11 mouse cellular contexts compared by ENCODE assay signal in the genomic region with DNA sequence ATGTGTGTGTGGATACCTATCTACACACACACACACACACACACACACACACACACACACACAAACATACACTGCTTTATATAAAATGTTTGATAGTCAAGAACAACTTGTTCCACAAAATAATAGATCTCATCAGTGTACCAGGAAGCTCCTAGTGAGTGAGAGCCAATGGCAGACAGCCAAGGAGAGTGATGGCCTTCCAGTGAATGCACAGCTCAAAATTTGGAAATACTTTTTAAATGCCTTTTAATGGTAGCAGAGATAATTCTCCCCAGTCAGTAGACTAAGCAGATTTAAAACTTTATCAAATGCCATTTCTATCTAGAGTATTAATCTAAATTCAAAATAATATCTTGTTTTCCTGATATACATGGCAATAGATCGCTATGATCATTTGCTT.
DNase-seq lines count a peak whose midpoint lies in the region; ATAC-seq and TF ChIP-seq lines count a peak whose summit lies in the region.
"Had no signal": no experiment of that assay in that cellular context is flagged by ENCODE, and none has a peak within 500 bp of the region (broad histone marks: within the 10 kb centered on the region; RNA-seq: fewer than 3 reads in every experiment).

No protein-coding gene starts in this region.

- intact Hi-C loops in heart, adult 2 months (cut with DNase I), result no loop called here

- TF ChIP-seq CTCF in heart, adult 2 months (IDR thresholded peaks at IDR 0.05), result no peak

- WGBS in heart, adult 2 months, result 98% methylated on average over 1 of the region's 1 CpGs
- WGBS in embryonic facial prominence, embryonic 10.5 days, result 90% methylated on average over 1 of the region's 1 CpGs

- ATAC-seq in inflammation-experienced regulatory T-cells, adult 6 months, result no peak

- peak; percentile 17 for DNase-seq in heart, adult 8-10 months (ENCODE audit: low spot score)
- DNase-seq in heart, adult 2 months, result no peak
- DNase-seq in ovary, adult 18-20 months (ENCODE audit: low spot score), result peak; percentile 53
- no peak for DNase-seq in ovary, postnatal 14 days (ENCODE audit: low spot score)
- DNase-seq in cerebellum, adult 9-11 months, result peak; percentile 57
- DNase-seq in testis, postnatal 14 days (ENCODE audit: low spot score), result peak; percentile 63
- DNase-seq in embryonic facial prominence, embryonic 10.5 days (ENCODE audit: low spot score), result no peak

- peaks cover 2% of the 10 kb centered on the region for H3K4me1 ChIP-seq in heart, adult 2 months (ENCODE audit: control insufficient read depth, insufficient read depth, low read length)
- no peaks in the 10 kb centered on the region for H3K4me1 ChIP-seq in embryonic facial prominence, embryonic 10.5 days
- H3K4me1 ChIP-seq: hindbrain, embryonic 15.5 days; limb, embryonic 12.5 days had no signal

- no peak overlapping the region for H3K4me3 ChIP-seq in heart, adult 2 months
- H3K4me3 ChIP-seq in embryonic facial prominence, embryonic 10.5 days, result no peak overlapping the region
- H3K4me3 ChIP-seq: hindbrain, embryonic 15.5 days; limb, embryonic 12.5 days; myocyte had no signal

- no peaks in the 10 kb centered on the region for H3K79me2 ChIP-seq in heart, adult 2 months (replicated peaks; ENCODE audit: control insufficient read depth, insufficient read depth, low read length)

- TF ChIP-seq EP300 in heart, adult 2 months (IDR thresholded peaks at IDR 0.05; ENCODE audit: insufficient read depth, low read depth, low read length), result no peak

- no peaks in the 10 kb centered on the region for H3K27me3 ChIP-seq in heart, adult 2 months (ENCODE audit: control insufficient read depth, insufficient read depth, low read length)
- no peaks in the 10 kb centered on the region for H3K27me3 ChIP-seq in embryonic facial prominence, embryonic 10.5 days (replicated peaks; ENCODE audit: low read depth, poor library complexity, severe bottlenecking)
- H3K27me3 ChIP-seq: hindbrain, embryonic 15.5 days; limb, embryonic 12.5 days had no signal

- TF ChIP-seq POLR2A in heart, adult 2 months (IDR thresholded peaks at IDR 0.05; ENCODE audit: insufficient read depth, low read depth, low read length), result no peak

- H3K27ac ChIP-seq in heart, adult 2 months, result no peak overlapping the region
- no peak overlapping the region for H3K27ac ChIP-seq in embryonic facial prominence, embryonic 10.5 days (replicated peaks)
- H3K27ac ChIP-seq: hindbrain, embryonic 15.5 days; limb, embryonic 12.5 days had no signal

- no peak overlapping the region for H3K9ac ChIP-seq in heart, adult 2 months (ENCODE audit: low read depth, low read length)
- H3K9ac ChIP-seq: hindbrain, embryonic 15.5 days; limb, embryonic 12.5 days had no signal

- H3K36me3 ChIP-seq in heart, adult 2 months (ENCODE audit: control insufficient read depth, insufficient read depth, low read length), result peaks cover 2% of the 10 kb centered on the region; the same call in 1 of the 2 replicates
- H3K36me3 ChIP-seq in embryonic facial prominence, embryonic 10.5 days (replicated peaks), result no peaks in the 10 kb centered on the region
- H3K36me3 ChIP-seq: limb, embryonic 12.5 days had no signal

- H3K9me3 ChIP-seq in embryonic facial prominence, embryonic 10.5 days, result no peaks in the 10 kb centered on the region
- H3K9me3 ChIP-seq: hindbrain, embryonic 15.5 days; limb, embryonic 12.5 days had no signal

Comparison
In these comparisons a context has a peak if more than half of its experiments do, and no peak if none do; other contexts are left out.
1. DNase-seq: peak in heart, adult 8-10 months (single experiment), ovary, adult 18-20 months (single experiment), cerebellum, adult 9-11 months (single experiment) and testis, postnatal 14 days (single experiment); none in heart, adult 2 months (0 of 2), ovary, postnatal 14 days (single experiment) and embryonic facial prominence, embryonic 10.5 days (single experiment).